Mouse (Mus musculus): ENCODE measurements around the gene Cgref1.

- no peak for TF ChIP-seq CTCF (IDR thresholded peaks at IDR 0.05; ENCODE audit: extremely low read depth, insufficient read length, insufficient replicate concordance, low read depth, low read length)
- TF ChIP-seq POLR2A (IDR thresholded peaks at IDR 0.05; ENCODE audit: low read depth, low read length): no peak
These were observed 5.1 kb upstream of the Cgref1 start for GRCm38 (mm10) chr5:30950451-30950850.
